Mouse (Mus musculus) gastrocnemius, postnatal 25 days (tissue): ENCODE results near the gene Plekhg5. TPM values are rescaled to one million over a fixed set of nuclear protein-coding genes. Genes with fewer than 3 reads are reported as not detected.

Experiments used
- DNase-seq: peaks from one replicate; pipeline ENCODE4 v3.0.0; 2022
- total RNA-seq, 2 experiments: library from RNA; stranded (reverse); gene quantifications; 1 replicate in 1 of 2; 2 replicates in 1 of 2; pipeline ENCODE4 v1.2.3; 2021

Plekhg5 gene
- total RNA-seq, 2 experiments from 2014 or later = 5.0 to 6.5 TPM

DNA sequence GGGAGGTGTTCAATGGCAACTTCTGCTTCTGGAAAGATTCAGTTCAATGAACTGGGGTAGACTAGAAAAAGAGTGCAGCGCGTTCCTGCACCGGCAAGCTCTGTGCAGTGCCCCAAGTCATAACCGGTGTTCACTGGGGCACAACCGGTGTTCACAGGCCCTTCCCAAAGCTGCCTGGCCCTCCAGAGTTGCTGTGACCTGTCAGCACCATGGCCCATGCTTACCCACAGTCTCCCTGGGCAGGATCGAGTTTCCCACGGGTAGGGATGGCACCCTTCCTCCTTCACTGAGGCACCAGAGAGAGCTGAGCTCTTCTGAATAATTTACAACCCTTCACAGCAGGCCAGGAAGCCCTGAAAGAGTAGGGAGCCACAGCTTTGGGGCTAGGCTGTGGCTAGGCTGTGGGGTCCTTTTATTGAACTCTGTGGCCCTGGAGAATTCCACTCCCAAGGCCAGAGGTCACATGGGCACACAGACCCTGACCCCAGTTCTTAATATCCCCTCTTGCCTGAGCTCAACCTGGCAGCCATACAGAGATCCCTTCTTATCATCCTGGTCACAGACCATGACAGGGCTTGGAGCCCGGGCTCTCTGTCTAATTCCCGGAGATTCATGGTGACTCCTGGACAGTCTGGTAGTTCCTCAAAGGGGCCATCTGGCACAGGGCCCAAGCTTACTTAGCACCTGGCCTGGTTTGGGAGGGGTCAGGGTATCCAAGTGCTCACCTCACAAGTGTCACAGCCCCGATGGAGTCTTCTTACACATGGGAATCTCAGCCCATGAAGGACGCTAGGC is 73.9 kb downstream of the Plekhg5 start:
- DNase-seq = no peak

DNA sequence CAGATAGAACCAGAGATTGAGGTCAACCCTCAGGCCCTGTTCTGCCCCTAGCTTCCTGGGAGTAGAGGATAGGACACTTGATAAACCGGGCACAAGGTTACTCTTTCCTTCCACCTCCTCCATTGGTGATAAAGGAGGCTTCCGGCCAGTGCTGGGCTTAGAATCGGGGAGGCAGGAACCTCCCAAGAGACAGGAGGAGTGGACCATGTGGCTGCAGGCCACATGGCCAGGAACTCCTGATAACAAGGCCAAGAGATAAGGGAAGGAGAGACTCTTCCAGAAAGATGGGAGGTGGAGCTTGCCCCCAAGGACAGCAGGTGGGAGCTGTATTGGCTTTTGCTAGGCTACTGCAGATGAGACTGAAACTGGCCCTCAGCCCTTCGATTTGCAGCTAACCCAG is 78.2 kb downstream of the Plekhg5 start:
- no peak for DNase-seq

DNA sequence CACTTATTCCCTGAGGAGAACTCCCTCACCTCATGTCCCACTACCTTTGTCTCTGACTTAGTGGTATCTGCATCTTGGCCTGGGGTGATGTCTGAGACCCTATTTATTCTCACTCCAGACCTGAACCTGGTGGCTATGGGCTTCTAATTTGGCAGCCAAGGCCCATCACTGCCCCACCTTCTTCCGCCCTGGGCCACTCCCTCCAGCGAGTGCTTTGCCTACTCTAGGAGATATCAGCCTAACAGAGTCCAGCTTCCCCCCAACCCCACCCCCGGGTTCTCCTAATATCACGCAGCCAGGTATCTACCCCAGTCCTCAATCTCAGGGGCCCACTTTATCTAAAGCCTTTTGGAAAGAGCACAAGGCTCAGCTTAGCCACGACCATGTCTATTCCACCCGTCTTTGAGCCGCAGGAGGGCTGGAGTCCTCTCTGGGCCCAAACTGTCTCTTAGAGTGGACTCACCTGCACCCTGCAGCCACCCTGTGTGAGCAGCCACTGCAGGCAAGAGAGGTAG is 79.2 kb downstream of the Plekhg5 start:
- DNase-seq = no peak

DNA sequence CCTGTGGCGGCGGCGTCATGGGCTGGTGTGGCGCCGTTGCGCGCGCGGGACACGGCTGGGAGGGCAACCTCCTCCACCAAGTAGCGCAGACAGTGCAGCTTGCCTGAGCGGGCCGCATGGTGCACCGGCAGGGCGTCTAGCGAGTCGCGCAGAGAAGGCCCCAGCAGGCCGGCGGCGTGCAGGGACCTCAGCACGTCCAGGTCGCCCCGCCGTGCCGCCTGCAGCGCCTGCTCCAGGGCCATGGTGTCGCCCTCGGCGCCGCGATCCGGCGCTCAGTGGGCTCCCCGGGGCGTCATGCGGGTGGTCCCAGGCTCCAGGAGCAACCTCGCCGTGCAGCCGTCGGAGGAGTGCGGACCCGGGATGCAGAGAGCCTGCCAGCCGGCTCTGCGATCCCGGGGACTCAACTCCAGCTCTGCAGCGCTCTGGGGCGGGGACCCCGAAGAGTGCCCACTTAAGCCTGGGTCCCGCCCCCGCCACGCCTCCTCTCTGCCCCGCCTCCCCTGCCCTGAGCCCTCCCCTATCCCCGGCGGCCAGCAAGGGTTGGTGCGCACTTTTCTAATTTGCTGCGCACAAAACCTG is 79.8 kb downstream of the Plekhg5 start, which contains the start of gene Espn:
Espn (minus strand) TSS at position 406 of the 579 bp plus-strand sequence.
- peak; percentile 45 for DNase-seq

DNA sequence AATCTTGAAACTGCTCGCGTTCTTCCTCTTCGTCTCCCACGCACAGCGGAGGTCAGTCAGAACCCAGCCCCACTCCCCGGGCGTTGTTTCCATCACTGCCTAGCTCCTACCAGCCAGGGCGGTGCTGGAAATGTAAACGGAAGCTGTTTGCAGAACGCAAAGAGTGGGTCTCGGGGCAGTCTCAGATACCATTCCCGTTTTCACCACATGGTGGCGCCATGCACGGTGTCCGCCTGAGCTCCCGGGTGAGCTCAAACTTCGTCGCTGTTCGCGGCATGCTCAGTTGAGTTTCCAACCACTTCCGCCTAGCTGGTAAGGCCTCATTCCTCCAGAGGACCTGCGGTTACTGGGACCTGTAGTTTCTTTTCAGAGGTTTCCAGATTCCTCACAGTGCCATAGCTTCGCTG is 81.5 kb downstream of the Plekhg5 start:
- DNase-seq = peak; percentile 70

DNA sequence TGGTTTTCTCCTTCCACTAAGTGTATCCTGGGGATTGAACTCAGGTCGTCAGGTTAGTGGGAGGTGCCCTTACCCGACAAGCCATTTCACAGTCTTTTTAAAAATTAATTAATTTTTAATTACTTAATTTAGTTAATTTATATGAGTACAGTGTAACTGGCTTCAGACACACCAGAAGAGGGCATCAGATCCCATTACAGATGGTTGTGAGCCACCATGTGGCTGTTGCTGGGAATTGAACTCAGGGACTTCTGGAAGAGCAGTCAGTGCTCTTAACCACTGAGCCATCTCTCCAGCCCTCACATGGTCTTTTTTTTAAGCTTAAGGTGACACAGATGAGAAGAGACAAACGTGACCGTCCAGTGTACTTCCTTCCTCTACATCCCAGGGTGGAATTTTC is 82.7 kb downstream of the Plekhg5 start:
- DNase-seq = no peak

DNA sequence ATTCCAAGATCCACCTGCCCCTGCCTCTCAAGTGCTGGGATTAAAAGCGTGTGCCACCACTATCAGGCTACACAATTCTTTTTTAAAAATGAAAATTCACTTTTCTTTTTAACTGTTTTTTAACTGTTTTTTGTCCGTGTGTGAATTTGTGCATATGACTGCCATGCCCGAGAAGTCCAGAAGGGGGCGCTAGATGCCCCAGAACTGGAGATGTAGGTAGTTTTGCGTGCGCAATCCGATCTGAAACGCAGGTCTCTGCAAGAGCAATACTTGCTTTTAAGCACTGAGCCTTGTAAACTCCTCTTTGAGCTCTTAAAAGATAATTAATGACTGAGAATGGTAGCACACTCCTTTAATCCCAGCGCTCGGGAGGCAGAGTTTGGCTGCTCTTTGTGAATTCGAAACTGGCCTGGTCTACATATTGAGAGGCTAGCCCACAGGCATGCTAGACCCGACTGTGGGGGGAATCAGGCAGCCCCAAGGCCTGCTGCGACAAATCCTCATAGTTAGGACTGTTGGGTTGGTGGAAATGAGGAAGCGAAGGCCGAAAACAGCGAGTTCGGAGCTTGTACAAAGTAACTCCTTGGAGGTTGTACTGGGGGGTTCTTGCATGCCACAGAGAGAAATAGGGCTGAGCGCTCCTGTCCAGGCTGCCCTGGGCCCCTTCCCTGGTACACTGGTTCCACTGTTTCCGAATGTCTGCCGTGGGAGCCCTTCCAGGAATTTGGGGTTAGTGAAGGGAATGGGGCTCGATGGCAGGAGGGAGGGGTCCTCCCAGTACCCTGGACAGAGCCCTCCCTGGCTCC is 85.7 kb downstream of the Plekhg5 start:
- no peak for DNase-seq

DNA sequence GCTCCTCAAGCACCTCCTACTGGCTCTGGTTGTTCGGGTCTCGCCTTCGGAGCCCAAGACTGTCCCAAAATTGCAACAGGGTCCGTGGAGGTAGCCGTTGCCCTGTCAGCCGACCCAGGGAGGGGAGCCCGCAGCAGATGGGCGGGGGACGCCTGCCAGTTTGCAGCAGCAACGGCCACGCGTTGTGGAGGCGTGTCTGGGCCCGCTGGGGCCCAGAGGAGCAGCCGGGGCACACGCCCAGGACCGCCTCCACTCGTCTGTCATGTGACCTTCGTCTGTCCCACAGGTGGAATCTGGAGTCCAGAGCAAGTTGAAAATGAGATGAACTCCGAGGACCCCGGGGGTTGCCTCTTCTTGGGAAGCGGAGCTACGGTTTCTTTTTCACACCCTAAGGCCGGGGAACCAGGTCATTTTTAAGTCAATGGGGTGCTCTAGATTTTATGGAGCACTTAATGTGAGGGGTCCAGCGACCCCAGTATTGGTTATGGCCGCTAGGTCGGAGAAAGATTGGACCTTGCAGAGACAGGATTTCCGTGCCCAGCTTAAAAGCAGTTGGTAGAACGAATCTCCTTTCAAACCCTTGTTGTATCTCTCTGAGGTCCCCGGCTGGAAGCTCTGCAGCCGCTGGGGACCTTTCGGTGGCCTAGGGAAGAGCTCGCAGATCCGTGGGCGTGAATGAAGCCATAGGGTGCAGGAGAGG is 86.4 kb downstream of the Plekhg5 start, which contains the start of gene Hes2:
Hes2 (plus strand) TSS at position 283 of the 700 bp plus-strand sequence.
- no peak for DNase-seq

DNA sequence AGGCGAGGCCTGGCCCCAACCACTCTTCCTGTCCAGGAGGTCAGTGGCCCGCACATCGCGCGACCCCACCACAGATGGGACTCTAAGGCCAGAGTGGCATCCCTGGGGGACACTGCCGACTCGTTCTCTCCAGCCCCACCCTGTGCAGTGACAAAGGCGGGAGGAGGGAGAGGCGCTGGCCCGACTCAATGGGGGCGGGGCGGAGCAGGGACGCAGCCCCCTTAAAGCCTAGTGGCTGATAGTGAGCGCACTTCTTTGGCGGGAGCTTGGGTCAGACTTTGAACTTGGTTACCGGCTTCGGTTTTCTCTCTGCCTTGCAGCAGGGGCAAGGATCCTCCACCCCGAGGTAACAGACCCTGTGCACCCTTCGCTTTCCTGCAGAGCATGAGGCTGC is 87.0 kb downstream of the Plekhg5 start:
- DNase-seq = no peak

DNA sequence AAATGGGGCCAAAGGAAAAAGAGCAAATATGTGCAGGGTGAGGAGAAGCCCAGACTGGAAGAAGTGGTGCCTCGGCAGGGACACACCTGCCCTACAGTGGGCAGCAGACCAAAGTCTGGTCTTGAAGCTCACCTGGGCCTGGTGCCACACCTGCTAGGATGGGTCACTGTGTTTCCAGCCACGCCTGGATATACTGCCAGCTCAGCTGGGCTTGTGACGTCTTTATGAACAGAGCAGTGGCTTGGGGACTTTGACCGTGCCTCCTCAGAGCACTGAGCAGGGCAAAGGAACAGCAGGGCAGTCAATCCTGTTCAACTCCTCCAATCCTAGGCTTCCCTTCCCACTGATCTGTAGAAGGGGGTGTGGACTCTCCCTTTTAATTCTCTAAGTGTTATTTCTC is 88.5 kb downstream of the Plekhg5 start:
- no peak for DNase-seq

DNA sequence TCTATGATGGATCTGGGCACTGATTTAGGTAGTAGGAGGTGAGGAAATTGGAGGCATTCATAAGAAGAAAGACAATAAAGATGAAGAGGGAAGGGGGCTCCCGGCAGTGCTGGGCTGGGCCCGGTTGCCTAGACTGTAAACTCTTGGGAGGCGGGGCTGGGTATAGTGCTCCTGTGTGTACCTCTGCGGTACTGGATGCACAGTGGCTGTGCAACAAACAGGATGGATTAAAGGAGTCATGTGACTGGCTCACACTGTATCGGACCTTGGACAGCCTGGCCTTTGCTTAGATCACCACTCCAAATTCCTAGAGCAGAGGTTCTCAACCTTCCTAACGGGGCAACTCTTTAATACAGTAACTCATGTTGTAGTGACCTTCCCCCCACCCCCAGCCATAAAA is 89.3 kb downstream of the Plekhg5 start:
- DNase-seq = no peak

DNA sequence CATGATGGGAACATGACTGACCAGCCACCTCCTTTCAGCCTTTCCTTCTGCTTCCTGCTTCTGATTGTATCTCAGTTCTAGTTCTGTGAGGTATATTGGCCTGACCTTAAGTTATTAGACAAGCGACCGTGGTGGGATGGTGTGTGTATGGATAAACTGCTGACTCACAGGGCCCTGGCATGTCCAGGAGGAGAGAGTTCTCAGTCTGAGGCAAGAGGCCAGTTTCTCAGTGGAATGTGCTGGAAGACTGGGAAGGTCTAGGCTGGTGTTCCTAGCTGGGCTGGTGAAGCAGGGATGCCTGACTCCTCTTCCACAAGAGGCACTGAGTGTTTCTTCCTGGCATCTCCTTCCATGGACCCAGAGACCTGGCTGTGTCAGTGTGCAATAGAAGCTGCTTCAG is 90.5 kb downstream of the Plekhg5 start:
- DNase-seq = no peak

Other genes starting within 250 kb of the Plekhg5 start
- 100 to 1,000 TPM in 1 of 2 experiments, 10 to 100 TPM in 1; 91.0 to 104 TPM for gene Camta1, start 210.6 kb upstream of the Plekhg5 start, total RNA-seq
- 10 to 100 TPM; 59.3 to 68.8 TPM for gene Dnajc11, start 138.8 kb upstream of the Plekhg5 start, total RNA-seq
- 10 to 100 TPM; 27.5 to 29.3 TPM for gene Thap3, start 83.5 kb upstream of the Plekhg5 start, total RNA-seq
- 1 to 10 TPM; 2.8 to 3.4 TPM for gene Phf13, start 76.2 kb upstream of the Plekhg5 start, total RNA-seq
- 10 to 100 TPM; 56.9 to 66.5 TPM for gene Klhl21, start 63.7 kb upstream of the Plekhg5 start, total RNA-seq
- 1 to 10 TPM; 2.5 TPM for gene Zbtb48, start 44.8 kb upstream of the Plekhg5 start, total RNA-seq
- under 1 TPM; 0.84 to 0.86 TPM for gene Tas1r1, start 33.9 kb upstream of the Plekhg5 start, total RNA-seq
- 1 to 10 TPM; 9.6 TPM for gene Nol9, start 33.2 kb upstream of the Plekhg5 start, total RNA-seq
- 1 to 10 TPM; 1.2 TPM for gene Tnfrsf25, start 43.4 kb downstream of the Plekhg5 start, total RNA-seq
- under 1 TPM; 0.23 to 0.38 TPM for gene Espn, start 79.9 kb downstream of the Plekhg5 start, total RNA-seq
- not detected for gene Hes2, start 86.4 kb downstream of the Plekhg5 start, total RNA-seq
- 10 to 100 TPM; 15.4 to 19.1 TPM for gene Acot7, start 105.6 kb downstream of the Plekhg5 start, total RNA-seq
- gene Gpr153, start 201.7 kb downstream of the Plekhg5 start, total RNA-seq = 10 to 100 TPM in 1 of 2 experiments, 1 to 10 TPM in 1; 9.9 to 11.0 TPM
- gene Hes3, start 219.2 kb downstream of the Plekhg5 start, total RNA-seq = not detected
- 10 to 100 TPM; 16.5 to 16.8 TPM for gene Icmt, start 224.7 kb downstream of the Plekhg5 start, total RNA-seq
- gene Rnf207, start 246.5 kb downstream of the Plekhg5 start, total RNA-seq = not detected